In genomic region chr3:156947404-156947803, GRCm38 (mm10) we compare ENCODE assay signal across 14 mouse cellular contexts.
DNase-seq lines count a peak whose midpoint lies in the region; ATAC-seq lines count a peak whose summit lies in the region.
"Had no signal": no experiment of that assay in that cellular context is flagged by ENCODE, and none has a peak within 500 bp of the region (broad histone marks: within the 10 kb centered on the region; RNA-seq: fewer than 3 reads in every experiment).

No protein-coding gene starts in this region.

- no peak for DNase-seq in cerebellum, adult 9-10 months
- no peak for DNase-seq in heart, adult 8-10 months (ENCODE audit: low spot score)
- DNase-seq in brain, adult 2 months (ENCODE audit: low read depth, low spot score), result peak; percentile 88
- peak; percentile 35 for DNase-seq in layer of hippocampus, adult 9-10 months (ENCODE audit: low spot score)
- DNase-seq in gastrocnemius, adult 8-10 months (ENCODE audit: low spot score in 2 of 2), result no peak
- DNase-seq in kidney, adult 8-10 months, result no peak

- H3K4me3 ChIP-seq in heart, embryonic 15.5 days, result no peak overlapping the region
- H3K4me3 ChIP-seq: hindbrain, embryonic 12.5 days; limb, embryonic 15.5 days; lung, embryonic 15.5 days; megakaryocyte, embryonic 14.5 days; neural tube, embryonic 12.5 days had no signal

- no peaks in the 10 kb centered on the region for H3K36me3 ChIP-seq in heart, embryonic 15.5 days
- H3K36me3 ChIP-seq: hindbrain, embryonic 12.5 days; limb, embryonic 15.5 days; lung, embryonic 15.5 days; neural tube, embryonic 12.5 days had no signal

- no peaks in the 10 kb centered on the region for H3K27me3 ChIP-seq in heart, embryonic 15.5 days
- H3K27me3 ChIP-seq: hindbrain, embryonic 12.5 days; limb, embryonic 15.5 days; lung, embryonic 15.5 days; megakaryocyte, embryonic 14.5 days; neural tube, embryonic 12.5 days; Patski had no signal

- no peak overlapping the region for H3K4me2 ChIP-seq in heart, embryonic 15.5 days
- H3K4me2 ChIP-seq: hindbrain, embryonic 12.5 days; limb, embryonic 15.5 days; lung, embryonic 15.5 days; neural tube, embryonic 12.5 days had no signal

- ATAC-seq in cerebellum, adult (ENCODE audit: insufficient number of reproducible peaks, low FRiP score, low TSS enrichment), result peak; percentile 58
- ATAC-seq in heart, embryonic 15.5 days (replicated peaks; ENCODE audit: insufficient number of reproducible peaks, insufficient read depth, low FRiP score, low read depth), result 0 out of 2 replicates have a peak, but pooled peaks have one; percentile 60
- ATAC-seq: Patski had no signal

- no peak overlapping the region for H3K9ac ChIP-seq in heart, embryonic 15.5 days
- H3K9ac ChIP-seq: hindbrain, embryonic 12.5 days; limb, embryonic 15.5 days; lung, embryonic 15.5 days; neural tube, embryonic 12.5 days had no signal

- H3K27ac ChIP-seq in heart, embryonic 15.5 days, result no peak overlapping the region
- H3K27ac ChIP-seq: hindbrain, embryonic 12.5 days; limb, embryonic 15.5 days; lung, embryonic 15.5 days; neural tube, embryonic 12.5 days had no signal

- 34% methylated on average over 6 of the region's 6 CpGs for WGBS in heart, embryonic 15.5 days

- peaks cover 3% of the 10 kb centered on the region; the same call in 1 of the 2 replicates for H3K4me1 ChIP-seq in heart, embryonic 15.5 days (replicated peaks)
- H3K4me1 ChIP-seq: hindbrain, embryonic 12.5 days; limb, embryonic 15.5 days; lung, embryonic 15.5 days; megakaryocyte, embryonic 14.5 days; neural tube, embryonic 12.5 days had no signal

- no peaks in the 10 kb centered on the region for H3K9me3 ChIP-seq in heart, embryonic 15.5 days (replicated peaks)
- H3K9me3 ChIP-seq: hindbrain, embryonic 12.5 days; limb, embryonic 15.5 days; lung, embryonic 15.5 days; neural tube, embryonic 12.5 days had no signal

Comparison
In these comparisons a context has a peak if more than half of its experiments do, and no peak if none do; other contexts are left out.
1. DNase-seq: peak in brain, adult 2 months (single experiment) and layer of hippocampus, adult 9-10 months (single experiment); none in cerebellum, adult 9-10 months (single experiment), heart, adult 8-10 months (single experiment), gastrocnemius, adult 8-10 months (0 of 2) and kidney, adult 8-10 months (0 of 2).